Mouse (Mus musculus): ENCODE data around the gene Mknk2.

GRCm38 (mm10) chr10:80623457-80624191 is 54.3 kb downstream of the Mknk2 start:
- TF ChIP-seq POLR2A (IDR thresholded peaks at IDR 0.05; ENCODE audit: borderline replicate concordance, extremely low read depth, insufficient read depth, insufficient read length, poor library complexity, severe bottlenecking): no peak
- no peak for TF ChIP-seq CTCF (IDR thresholded peaks at IDR 0.05; ENCODE audit: borderline replicate concordance, extremely low read depth, insufficient read depth, insufficient read length)

Measured in brain, embryonic 14.5 days (tissue).